Mouse (Mus musculus): Measurements from ENCODE around the gene Olfr955.

DNA sequence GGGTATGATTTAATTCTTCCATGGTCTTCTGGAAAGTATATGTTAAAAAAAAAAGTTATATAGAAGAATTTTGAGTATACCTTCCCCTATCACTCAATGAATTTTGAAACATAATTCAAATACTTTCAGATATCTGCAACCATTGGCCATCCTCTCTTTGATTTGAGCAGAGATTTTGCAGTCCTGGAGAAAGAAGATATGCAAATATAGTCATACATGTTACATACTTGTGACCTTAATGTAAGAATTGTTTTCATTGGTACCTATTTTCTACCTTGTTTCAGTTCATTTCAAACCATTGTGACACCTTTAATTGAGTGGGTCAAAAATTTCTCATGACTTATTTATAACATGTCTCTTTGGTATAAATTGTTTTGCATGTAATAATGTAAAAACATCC lies 44.7 kb downstream of the Olfr955 start, which contains the start of gene Olfr952:
- TF ChIP-seq CTCF (IDR thresholded peaks at IDR 0.05; ENCODE audit: extremely low read depth, insufficient read length, insufficient replicate concordance, low read depth, low read length) = no peak
- no peak for TF ChIP-seq POLR2A (IDR thresholded peaks at IDR 0.05; ENCODE audit: low read depth, low read length)
